Mouse (Mus musculus): Measurements from ENCODE around the gene Camk1d.

GRCm38 (mm10) chr2:5437690-5438089 is 276.6 kb downstream of the Camk1d start:
- TF ChIP-seq CTCF (IDR thresholded peaks at IDR 0.05; ENCODE audit: low read depth) (no peak), EP300 (IDR thresholded peaks at IDR 0.05; ENCODE audit: low read depth) (no peak)

Measured in liver, embryonic 14.5 days (tissue).